Mouse (Mus musculus): ENCODE data around the gene Dclk1.

DNA sequence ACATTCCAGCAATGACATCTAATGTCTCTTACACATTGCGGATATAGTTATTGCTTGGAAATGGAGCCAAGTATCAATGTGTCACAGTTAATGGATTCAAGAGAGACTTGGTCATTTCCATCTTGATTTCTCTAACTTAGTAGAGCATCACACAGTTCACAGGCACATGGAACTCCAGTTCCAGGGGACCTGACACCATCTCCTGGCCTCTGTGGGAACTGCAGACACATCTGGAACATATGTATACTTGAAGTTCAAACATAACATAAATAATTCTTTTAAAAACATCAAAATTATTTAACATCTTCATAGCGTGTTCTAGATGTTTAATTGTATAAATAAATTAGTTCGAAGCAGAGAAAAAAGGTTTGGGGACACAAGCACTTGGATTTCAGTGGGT, 34.3 kb downstream of the Dclk1 start:
- TF ChIP-seq CTCF (IDR thresholded peaks at IDR 0.05; ENCODE audit: low read depth) (0 out of 2 replicates have a peak, but pooled peaks have one; percentile 19), EP300 (optimal IDR thresholded peaks at IDR 0.05) (no peak)
